Mouse (Mus musculus) CH12.LX (cell line): ENCODE data around the gene Lypd8. TPM values are rescaled to one million over a fixed set of nuclear protein-coding genes. Genes with fewer than 3 reads are reported as not detected.

ENCODE experiments used
- DNase-seq: peaks from one replicate; pipeline ENCODE4 v3.0.0-alpha.2; 2013; ENCODE audit errors: extremely low read depth
- H3K27ac ChIP-seq: 2 replicates; pipeline ENCODE4 v1.5.1; 2012; ENCODE audit warnings: low read depth, mild to moderate bottlenecking, control low read depth, moderate library complexity; ENCODE audit not compliant: insufficient read depth
- H3K27me3 ChIP-seq: replicated peaks from 2 replicates; pipeline ENCODE3; 2012; ENCODE audit warnings: inconsistent platforms
- H3K36me3 ChIP-seq, 2 experiments: replicated peaks in 1 of 2; 2 replicates each; pipeline versions ENCODE3 to v1.6.1; 2012; ENCODE audit warnings: inconsistent platforms in 1 of 2, low read length in 1 of 2, mild to moderate bottlenecking in 1 of 2, mixed read lengths in 1 of 2, moderate library complexity in 1 of 2; ENCODE audit not compliant: control insufficient read depth in 1 of 2, insufficient read depth in 1 of 2
- H3K4me1 ChIP-seq, 2 experiments: 2 replicates each; pipeline ENCODE4 v1.6.1; 2012; ENCODE audit warnings: inconsistent platforms in 1 of 2, moderate library complexity in 1 of 2; ENCODE audit not compliant: insufficient read depth in 2 of 2, control insufficient read depth in 1 of 2
- H3K4me2 ChIP-seq: 2 replicates; pipeline ENCODE4 v1.6.1; 2012; ENCODE audit warnings: low read depth, mild to moderate bottlenecking, control low read depth; ENCODE audit not compliant: poor library complexity, insufficient read depth, severe bottlenecking
- H3K4me3 ChIP-seq, 3 experiments: fragments of 150-350 bp in 1 of 3; sonication (generic) in 1 of 3; replicated peaks in 1 of 3; 2 replicates each; pipeline versions ENCODE3 to v1.5.1; 2011 to 2012; ENCODE audit warnings: low read depth in 2 of 3, low read length in 2 of 3, mild to moderate bottlenecking in 2 of 3, moderate library complexity in 2 of 3, control low read depth in 1 of 3, improper control_type of control experiment in 1 of 3, inconsistent platforms in 1 of 3, mixed read lengths in 1 of 3; ENCODE audit not compliant: poor library complexity in 1 of 3
- H3K79me2 ChIP-seq: replicated peaks from 2 replicates; pipeline ENCODE4 v1.6.1; 2012; ENCODE audit warnings: mild to moderate bottlenecking, moderate library complexity; ENCODE audit not compliant: control insufficient read depth, poor library complexity, insufficient read depth, severe bottlenecking; ENCODE audit errors: extremely low read depth
- H3K9ac ChIP-seq: 2 replicates; pipeline ENCODE4 v1.6.1; 2012; ENCODE audit warnings: low read depth, mild to moderate bottlenecking, control low read depth, moderate library complexity; ENCODE audit not compliant: insufficient read depth
- H3K9me3 ChIP-seq: replicated peaks from 2 replicates; pipeline ENCODE3; 2012; ENCODE audit warnings: low read length, inconsistent platforms, mixed read lengths
- BHLHE40 ChIP-seq: IDR thresholded peaks from 2 replicates; pipeline ENCODE4 v1.6.1; 2011; ENCODE audit warnings: mild to moderate bottlenecking, low read depth, low read length, improper control_type of control experiment
- CHD1 ChIP-seq: IDR thresholded peaks from 2 replicates; pipeline ENCODE4 v1.6.1; 2012; ENCODE audit warnings: low read depth, low read length, improper control_type of control experiment, inconsistent platforms
- CHD2 ChIP-seq: IDR thresholded peaks from 2 replicates; pipeline ENCODE4 v1.6.1; 2011; ENCODE audit warnings: low read length, improper control_type of control experiment
- E2F4 ChIP-seq: IDR thresholded peaks from 2 replicates; pipeline ENCODE4 v1.6.1; 2011; ENCODE audit warnings: low read depth, low read length, improper control_type of control experiment; ENCODE audit not compliant: insufficient replicate concordance
- ELF1 ChIP-seq: IDR thresholded peaks from 2 replicates; pipeline ENCODE4 v1.6.1; 2014; ENCODE audit warnings: low read depth, mild to moderate bottlenecking, inconsistent platforms, low read length, improper control_type of control experiment
- EP300 ChIP-seq: IDR thresholded peaks from 2 replicates; pipeline ENCODE4 v1.6.1; 2011; ENCODE audit warnings: low read length, improper control_type of control experiment
- IRF4 ChIP-seq: IDR thresholded peaks from 2 replicates; pipeline ENCODE4 v1.6.1; 2014; ENCODE audit warnings: low read depth, mild to moderate bottlenecking, inconsistent platforms, low read length, improper control_type of control experiment
- JUN ChIP-seq: IDR thresholded peaks from 2 replicates; pipeline ENCODE4 v1.6.1; 2011; ENCODE audit warnings: low read depth, mild to moderate bottlenecking, low read length, improper control_type of control experiment, moderate library complexity; ENCODE audit not compliant: insufficient read depth
- MAX ChIP-seq: IDR thresholded peaks from 2 replicates; pipeline ENCODE4 v1.6.1; 2011; ENCODE audit warnings: low read length, improper control_type of control experiment
- MAZ ChIP-seq: IDR thresholded peaks from 2 replicates; pipeline ENCODE4 v1.6.1; 2012; ENCODE audit warnings: low read depth, mild to moderate bottlenecking, inconsistent platforms, low read length, improper control_type of control experiment, moderate library complexity
- MXI1 ChIP-seq: IDR thresholded peaks from 2 replicates; pipeline ENCODE4 v1.6.1; 2011; ENCODE audit warnings: mild to moderate bottlenecking, low read depth, low read length, improper control_type of control experiment
- MYC ChIP-seq: IDR thresholded peaks from 2 replicates; pipeline ENCODE4 v1.6.1; 2011; ENCODE audit warnings: low read depth, mild to moderate bottlenecking, improper control_type of control experiment, low read length
- PAX5 ChIP-seq: IDR thresholded peaks from 2 replicates; pipeline ENCODE4 v1.6.1; 2012; ENCODE audit warnings: low read length, inconsistent platforms, mixed read lengths
- POLR2A ChIP-seq: IDR thresholded peaks from 2 replicates; pipeline ENCODE4 v1.6.1; 2011; ENCODE audit warnings: low read depth, mild to moderate bottlenecking, improper control_type of control experiment, low read length
- POLR2AphosphoS2 ChIP-seq: IDR thresholded peaks from 2 replicates; pipeline ENCODE4 v1.6.1; 2011; ENCODE audit warnings: low read depth, low read length, improper control_type of control experiment
- RAD21 ChIP-seq: IDR thresholded peaks from 2 replicates; pipeline ENCODE4 v1.6.1; 2011; ENCODE audit warnings: low read depth, mild to moderate bottlenecking, low read length, improper control_type of control experiment, moderate library complexity
- RCOR1 ChIP-seq: conservative IDR thresholded peaks from 2 replicates; pipeline ENCODE4 v1.6.1; 2012; ENCODE audit warnings: low read depth, mild to moderate bottlenecking, inconsistent platforms, low read length, improper control_type of control experiment
- TBP ChIP-seq: conservative IDR thresholded peaks from 2 replicates; pipeline ENCODE4 v1.6.1; 2011; ENCODE audit warnings: low read depth, low read length, improper control_type of control experiment
- TCF12 ChIP-seq: IDR thresholded peaks from 2 replicates; pipeline ENCODE4 v1.6.1; 2014; ENCODE audit warnings: low read depth, mild to moderate bottlenecking, inconsistent platforms, low read length, improper control_type of control experiment
- UBTF ChIP-seq: IDR thresholded peaks from 2 replicates; pipeline ENCODE4 v1.6.1; 2012; ENCODE audit warnings: low read depth, mild to moderate bottlenecking, inconsistent platforms, low read length, improper control_type of control experiment, moderate library complexity
- USF1 ChIP-seq: IDR thresholded peaks from 2 replicates; pipeline ENCODE4 v1.6.1; 2014; ENCODE audit warnings: low read depth, mild to moderate bottlenecking, inconsistent platforms, low read length, improper control_type of control experiment
- ZC3H11A ChIP-seq: IDR thresholded peaks from 2 replicates; pipeline ENCODE4 v1.6.1; 2012; ENCODE audit warnings: low read depth, mild to moderate bottlenecking, inconsistent platforms, low read length, improper control_type of control experiment
- ZKSCAN1 ChIP-seq: IDR thresholded peaks from 2 replicates; pipeline ENCODE4 v1.6.1; 2012; ENCODE audit warnings: low read depth, inconsistent platforms, low read length, improper control_type of control experiment, borderline replicate concordance
- ZMIZ1 ChIP-seq: IDR thresholded peaks from 2 replicates; pipeline ENCODE4 v1.6.1; 2012; ENCODE audit warnings: low read depth, mild to moderate bottlenecking, inconsistent platforms, low read length, improper control_type of control experiment
- ZNF384 ChIP-seq: IDR thresholded peaks from 2 replicates; pipeline ENCODE4 v1.6.1; 2012; ENCODE audit warnings: low read depth, low read length, improper control_type of control experiment, inconsistent platforms
- dilution Hi-C: fragments of 300-500 bp; cut with MboI; formaldehyde crosslinking; loops from 2 replicates; pipeline ENCODE4 v1.14.3; 2020; ENCODE audit warnings: low sequenced_read_pairs; ENCODE audit not compliant: extremely low pct_unique_long_range_greater_than_20kb, extremely low pct_ligation_motif_present
- in situ Hi-C: fragments of 300-500 bp; cut with MboI; formaldehyde crosslinking; loops from 3 replicates; pipeline ENCODE4 v1.14.3; 2019; ENCODE audit warnings: low sequenced_read_pairs, low pct_ligation_motif_present, low pct_unique_long_range_greater_than_20kb, mixed read lengths
- polyA plus RNA-seq: library from polyadenylated mRNA; unstranded; fragments of >175 nt; gene quantifications from 2 replicates; pipeline ENCODE4 v1.2.1, GENCODE M21; 2012; ENCODE audit warnings: low read depth; ENCODE audit not compliant: insufficient read length
- total RNA-seq, 2 experiments: library from RNA; depleted of rRNA; stranded (reverse); fragments of 300-350 nt in 1 of 2; fragments of >200 nt in 1 of 2; gene quantifications; 2 replicates each; pipeline ENCODE4 v1.2.3; 2012 to 2014

Gene Lypd8
- total and polyA plus RNA-seq, 3 experiments: not detected

- Histone ChIP-seq H3K4me1 (no peaks in the 10 kb centered on the region), H3K9me3 (peaks cover 2% of the 10 kb centered on the region), H3K36me3 (no peaks in the 10 kb centered on the region), H3K27ac (no peak overlapping the region), H3K4me2 (no peak overlapping the region), H3K79me2 (no peaks in the 10 kb centered on the region), H3K9ac (no peak overlapping the region), H3K4me3 (no peak overlapping the region), H3K27me3 (peaks cover 73% of the 10 kb centered on the region)
- TF ChIP-seq CHD1: no peak
- TF ChIP-seq MYC: no peak
- TF ChIP-seq UBTF: no peak
- no peak for TF ChIP-seq BHLHE40
- TF ChIP-seq MAX: no peak
- TF ChIP-seq MXI1: no peak
- no peak for TF ChIP-seq E2F4
- no peak for TF ChIP-seq RAD21
- no peak for TF ChIP-seq POLR2A
- TF ChIP-seq TBP: no peak
- no peak for TF ChIP-seq TCF12
- TF ChIP-seq MAZ: no peak
- no peak for TF ChIP-seq POLR2AphosphoS2
- TF ChIP-seq USF1: no peak
- TF ChIP-seq IRF4: no peak
- TF ChIP-seq CHD2: no peak
- TF ChIP-seq EP300: no peak
- no peak for TF ChIP-seq RCOR1
- no peak for TF ChIP-seq ZKSCAN1
- no peak for TF ChIP-seq ELF1
- dilution Hi-C loops: no loop called here
- DNase-seq: no peak
- in situ Hi-C loops: no loop called here
Measured at GRCm38 (mm10) chr11:58377686-58378085, 1.2 kb upstream of the Lypd8 start.

GRCm38 (mm10) chr11:58379516-58379915, 673 bp downstream of the Lypd8 start:
- H3K27ac ChIP-seq: no peak overlapping the region
- in situ Hi-C loops (no loop called here), dilution Hi-C loops (no loop called here)
- H3K79me2 ChIP-seq: no peaks in the 10 kb centered on the region
- no peaks in the 10 kb centered on the region for H3K4me1 ChIP-seq
- TF ChIP-seq RCOR1: no peak
- TF ChIP-seq ZMIZ1: no peak
- no peak for TF ChIP-seq MYC
- TF ChIP-seq PAX5: no peak
- no peak for TF ChIP-seq BHLHE40
- TF ChIP-seq E2F4: no peak
- TF ChIP-seq EP300: no peak
- no peak for TF ChIP-seq USF1
- no peak for TF ChIP-seq TCF12
- no peak for TF ChIP-seq ZNF384
- TF ChIP-seq ZC3H11A: no peak
- TF ChIP-seq POLR2AphosphoS2: no peak
- no peak for TF ChIP-seq UBTF
- no peak for TF ChIP-seq ELF1
- no peak for TF ChIP-seq JUN
- DNase-seq: no peak
- no peak overlapping the region for H3K9ac ChIP-seq
- H3K36me3 ChIP-seq: no peaks in the 10 kb centered on the region
- H3K4me3 ChIP-seq: no peak overlapping the region
- H3K4me2 ChIP-seq: no peak overlapping the region
- H3K9me3 ChIP-seq: peaks cover 2% of the 10 kb centered on the region
- peaks cover 89% of the 10 kb centered on the region for H3K27me3 ChIP-seq
